Mouse (Mus musculus) ES-E14 (cell line): ENCODE data around the gene Ugt2b38.

Experiments used
- CHD2 ChIP-seq: IDR thresholded peaks from 2 replicates; pipeline ENCODE4 v1.6.1; 2014; ENCODE audit warnings: mild to moderate bottlenecking, low read depth, low read length, inconsistent platforms
- HCFC1 ChIP-seq: IDR thresholded peaks from 2 replicates; pipeline ENCODE4 v1.6.1; 2012; ENCODE audit warnings: low read length, inconsistent platforms, borderline replicate concordance; ENCODE audit not compliant: insufficient read depth
- MAFK ChIP-seq: IDR thresholded peaks from 2 replicates; pipeline ENCODE4 v1.6.1; 2014; ENCODE audit warnings: mild to moderate bottlenecking, low read depth, low read length, inconsistent platforms; ENCODE audit not compliant: insufficient read depth
- ZC3H11A ChIP-seq: IDR thresholded peaks from 2 replicates; pipeline ENCODE4 v1.6.1; 2012; ENCODE audit warnings: low read depth, mild to moderate bottlenecking, inconsistent platforms, low read length, borderline replicate concordance
- ZNF384 ChIP-seq: IDR thresholded peaks from 2 replicates; pipeline ENCODE4 v1.6.1; 2012; ENCODE audit warnings: low read depth, low read length, inconsistent platforms

GRCm38 (mm10) chr5:87458810-87459209 lies 34.8 kb upstream of the Ugt2b38 start:
- TF ChIP-seq HCFC1 (no peak), ZNF384 (no peak), CHD2 (no peak), MAFK (no peak), ZC3H11A (no peak)
